Mouse (Mus musculus) heart, postnatal 4 days (tissue): ENCODE measurements at regions not wholly inside any gene's neighbourhood (a gene's known extent, or its start where the extent isn't known, plus 50 kb on each side); places are given as distances from the start of the nearest gene placed in this dataset.

Experiments
- DNase-seq: peaks from one replicate; pipeline ENCODE4 v3.0.0; 2021

GRCm38 (mm10) chr8:8484546-8484945 lies 176.5 kb downstream of the Efnb2 start:
- no peak for DNase-seq

DNA sequence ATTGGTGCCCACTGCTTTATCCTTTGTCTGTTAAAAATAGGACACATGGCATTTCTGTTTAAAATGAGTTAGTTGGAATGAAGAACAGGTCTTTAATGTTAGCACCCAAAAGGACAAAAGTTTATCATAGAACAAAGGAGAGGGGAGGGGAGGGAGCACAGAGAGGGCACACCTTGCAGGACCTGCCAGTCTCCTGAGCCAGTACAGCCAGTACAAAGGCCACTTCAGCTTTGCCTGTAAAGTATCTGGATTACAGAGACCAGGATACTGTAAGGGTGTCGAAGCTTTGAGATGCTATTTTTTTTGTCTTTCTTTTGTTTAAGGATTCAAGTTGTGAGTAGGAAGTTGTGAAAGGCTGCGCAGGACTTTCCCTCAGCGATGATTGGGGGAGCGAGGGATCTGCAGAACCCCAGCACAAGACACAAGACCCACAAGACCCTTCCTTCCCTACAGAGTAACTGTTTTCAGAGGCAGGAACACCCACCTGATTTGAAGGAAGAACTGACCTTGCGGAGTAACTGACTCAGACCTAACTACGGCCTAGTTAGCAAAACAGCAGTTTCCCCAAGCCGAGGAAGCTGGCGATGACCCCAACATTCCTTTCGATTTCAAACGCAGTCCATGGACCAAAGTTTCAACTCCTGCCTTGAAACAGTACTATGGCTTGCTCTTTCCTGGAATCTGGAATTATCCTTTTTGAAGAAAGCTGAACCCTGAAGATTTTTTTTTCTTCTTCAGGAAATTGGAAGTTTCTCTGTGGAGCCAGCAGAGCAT lies 178.1 kb downstream of the Efnb2 start:
- DNase-seq, result peak; percentile 23

GRCm38 (mm10) chr8:8477456-8477855 lies 183.6 kb downstream of the Efnb2 start:
- DNase-seq, result peak; percentile 14

- no peak for DNase-seq
These were observed 192.5 kb downstream of the Efnb2 start for GRCm38 (mm10) chr8:8468552-8468951.

- DNase-seq, result no peak
These were observed 194.4 kb downstream of the Efnb2 start for GRCm38 (mm10) chr8:8466526-8467244.

- DNase-seq, result no peak
These were observed 198.6 kb downstream of the Efnb2 start for GRCm38 (mm10) chr8:8462455-8462854.

GRCm38 (mm10) chr8:8457536-8457935 lies 203.5 kb downstream of the Efnb2 start:
- DNase-seq, result peak; percentile 15

- DNase-seq, result no peak
These were observed 207.1 kb downstream of the Efnb2 start for GRCm38 (mm10) chr8:8453944-8454343.

DNA sequence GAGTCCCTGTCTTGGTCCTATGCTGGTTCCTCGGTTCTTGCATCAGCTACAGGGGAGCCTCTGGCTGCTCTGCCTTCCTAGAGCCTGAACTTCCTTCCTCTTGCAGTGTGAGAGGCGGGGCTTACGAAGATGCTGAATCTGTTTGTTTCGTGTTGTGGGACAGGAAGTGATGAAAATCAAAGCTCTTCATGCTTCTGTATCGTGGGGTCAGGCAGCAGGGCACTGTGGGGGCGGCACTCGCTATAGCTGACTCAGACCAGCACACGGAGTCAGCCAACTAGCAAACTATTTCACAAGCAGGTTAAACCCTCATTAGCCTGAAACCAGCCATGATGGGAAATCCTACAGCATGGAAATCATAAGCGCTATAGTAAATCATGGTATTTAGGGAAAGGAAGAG lies 208.8 kb downstream of the Efnb2 start:
- peak; percentile 14 for DNase-seq

- DNase-seq, result no peak
These were observed 212.1 kb downstream of the Efnb2 start for GRCm38 (mm10) chr8:8448911-8449310.

DNA sequence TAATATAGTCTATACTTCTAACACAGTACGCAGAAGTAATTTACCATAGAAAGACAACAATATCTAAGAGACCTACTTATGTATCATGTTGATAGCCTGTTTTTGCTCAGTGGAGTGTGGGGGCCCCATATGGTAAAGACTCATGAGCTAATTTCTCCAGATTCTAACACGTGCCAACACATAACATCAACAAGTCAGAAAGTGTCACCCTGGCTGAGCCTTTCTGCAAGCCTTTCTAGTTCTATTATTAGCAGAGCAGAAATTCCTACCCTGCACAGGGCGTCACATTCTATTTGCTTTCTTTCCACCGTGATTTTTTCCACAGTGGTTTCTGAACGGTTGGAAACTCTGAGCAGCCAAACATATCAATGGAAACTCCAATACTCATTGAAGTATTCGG lies 219.5 kb downstream of the Efnb2 start:
- DNase-seq, result peak; percentile 10

GRCm38 (mm10) chr8:8440903-8441302 lies 220.1 kb downstream of the Efnb2 start:
- DNase-seq, result peak; percentile 10

DNA sequence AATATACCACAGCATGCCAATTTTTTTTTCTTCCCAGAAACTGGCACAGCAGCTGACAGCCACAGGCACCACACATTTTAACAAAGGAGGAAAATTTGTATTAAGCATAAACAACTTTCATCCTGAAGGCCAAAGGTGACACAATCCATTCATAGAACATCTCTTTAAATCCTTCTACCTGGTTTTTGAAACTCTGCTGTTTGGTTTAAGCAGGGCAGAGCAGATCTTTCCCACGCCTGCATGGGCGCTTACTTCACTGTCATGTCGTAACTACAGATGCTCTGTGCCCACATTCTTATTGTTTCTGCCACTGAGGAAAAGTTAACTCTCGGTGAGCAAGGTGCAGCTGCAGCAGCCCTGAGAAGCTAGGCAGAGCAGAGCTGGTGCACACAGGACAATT lies 234.8 kb downstream of the Efnb2 start:
- DNase-seq, result no peak

GRCm38 (mm10) chr8:8423443-8423842 lies 237.6 kb downstream of the Efnb2 start:
- DNase-seq, result no peak

- peak; percentile 66 for DNase-seq
These were observed 239.3 kb downstream of the Efnb2 start for GRCm38 (mm10) chr8:8421713-8422112.

DNA sequence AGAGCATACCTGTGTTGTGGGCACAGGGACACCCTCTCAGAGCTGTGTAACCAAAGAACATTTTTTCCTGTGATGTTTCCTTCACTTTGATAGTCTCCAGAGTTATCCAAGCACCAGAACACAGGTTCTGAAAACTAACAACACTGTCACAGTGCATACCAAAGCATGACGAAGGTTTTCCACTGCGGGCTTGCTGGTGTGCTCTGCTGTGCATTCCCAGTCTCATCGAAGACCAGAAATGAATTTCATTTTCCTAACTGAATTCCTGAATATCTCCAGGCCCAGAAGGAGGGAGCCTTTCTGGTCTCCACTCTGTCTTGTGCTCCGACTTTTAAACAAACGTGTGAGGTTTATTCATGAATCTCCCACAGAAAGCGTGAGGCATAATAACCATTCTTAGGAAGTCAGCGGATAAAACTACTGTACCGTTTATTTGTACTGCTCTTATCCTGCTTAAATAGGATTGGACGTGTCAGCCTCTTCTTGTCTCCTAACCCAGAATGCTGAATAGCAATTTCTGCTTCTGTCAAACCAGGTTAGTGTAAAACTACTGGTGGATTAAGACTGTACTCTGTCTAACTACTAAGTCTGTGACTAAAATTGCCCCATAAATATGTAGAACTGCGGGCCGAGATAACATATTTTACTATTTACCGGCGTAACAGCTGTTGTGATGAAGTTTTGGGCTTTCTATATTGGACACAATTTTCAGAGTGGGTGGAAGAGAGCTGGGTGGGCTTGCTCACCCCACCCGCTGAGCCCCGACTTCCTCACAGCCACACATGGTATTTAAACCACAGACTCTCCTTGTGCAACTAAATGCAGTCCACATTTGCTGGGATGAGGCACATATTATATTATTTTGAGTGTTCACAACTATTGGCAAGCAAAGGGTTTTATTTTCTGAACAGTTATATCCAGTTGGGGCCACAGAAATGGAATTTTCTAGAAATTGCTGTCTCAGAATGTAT lies 241.4 kb downstream of the Efnb2 start:
- DNase-seq, result no peak

- no peak for DNase-seq
These were observed 242.1 kb downstream of the Efnb2 start for GRCm38 (mm10) chr8:8418929-8419328.

GRCm38 (mm10) chr8:8418525-8418924 lies 242.5 kb downstream of the Efnb2 start:
- DNase-seq, result no peak

DNA sequence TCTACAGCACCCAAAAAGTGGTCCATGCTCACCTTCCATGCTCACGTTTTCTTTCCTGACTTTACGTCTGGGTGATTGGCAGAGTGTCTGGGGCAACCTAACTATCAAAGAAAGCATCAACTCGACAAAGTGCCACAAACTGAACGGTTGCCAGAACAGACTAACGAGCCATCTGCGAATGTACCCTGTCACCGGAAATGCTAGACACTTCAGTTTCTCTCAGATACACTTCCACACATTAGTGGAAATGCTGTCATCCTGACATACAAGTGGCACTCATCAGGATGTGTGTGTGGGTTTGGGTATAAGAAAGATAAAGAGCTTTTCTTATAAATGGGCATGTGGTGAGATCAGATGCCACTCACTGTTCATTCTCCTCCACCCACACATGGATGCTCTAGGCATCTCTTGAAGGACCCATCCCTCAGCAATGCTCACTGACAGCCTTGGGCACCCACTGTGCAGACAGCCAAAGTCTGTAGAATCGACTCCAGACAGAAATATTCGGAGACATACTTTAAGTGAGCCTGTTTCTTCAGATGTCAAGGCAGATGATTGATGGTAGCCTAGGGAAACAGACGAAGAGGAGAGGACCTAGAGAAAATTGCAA lies 244.8 kb downstream of the Efnb2 start:
- DNase-seq, result no peak

- DNase-seq, result no peak
These were observed 253.7 kb downstream of the Efnb2 start for GRCm38 (mm10) chr8:8407357-8407756.

- DNase-seq, result no peak
These were observed 257.6 kb downstream of the Efnb2 start for GRCm38 (mm10) chr8:8403410-8403809.

DNA sequence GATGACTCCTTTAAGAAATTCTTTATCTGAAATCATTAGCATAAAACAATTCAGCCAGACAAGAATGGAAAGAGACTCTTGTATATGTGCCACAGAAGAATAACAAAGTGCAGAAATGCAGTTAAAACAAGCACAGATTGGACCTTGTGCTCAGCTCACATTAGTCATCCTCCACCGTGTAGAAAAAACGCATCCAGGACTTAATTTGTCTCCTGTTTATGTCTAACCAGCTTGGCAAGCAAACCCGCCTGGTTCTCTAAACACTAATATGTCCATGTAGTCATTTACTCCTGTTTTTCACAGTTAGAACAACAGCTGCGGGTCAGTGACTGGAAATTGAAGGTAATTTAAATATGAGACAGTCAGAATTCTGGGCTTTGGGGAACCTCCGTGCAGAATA lies 268.7 kb downstream of the Efnb2 start:
- DNase-seq, result no peak
